Mouse (Mus musculus) heart, embryonic 13.5 days (tissue): ENCODE measurements around the gene Kat6b. TPM values are rescaled to one million over a fixed set of nuclear protein-coding genes. Genes with fewer than 3 reads are reported as not detected.
A peak's percentile ranks its signal among the peaks of the same experiment; 100 is the strongest.

Source experiments
- ATAC-seq: fragments of 200-750 bp; cut with Nextera tagmentation; 2 replicates; pipeline ENCODE4 v1.8.0; 2017; ENCODE audit warnings: moderate TSS enrichment; ENCODE audit not compliant: insufficient number of reproducible peaks, low FRiP score, low TSS enrichment; ENCODE audit errors: extremely low read depth
- H3K27ac ChIP-seq: fragments of 300-500 bp; sonication (generic); replicated peaks from 2 replicates; pipeline ENCODE4 v1.5.1; 2015; ENCODE audit warnings: moderate library complexity, mild to moderate bottlenecking, inconsistent platforms
- H3K27me3 ChIP-seq: fragments of 300-500 bp; sonication (generic); replicated peaks from 2 replicates; pipeline ENCODE4 v1.6.1; 2015; ENCODE audit warnings: mild to moderate bottlenecking, inconsistent platforms
- H3K36me3 ChIP-seq: fragments of 300-500 bp; sonication (generic); 2 replicates; pipeline ENCODE4 v1.6.1; 2015; ENCODE audit warnings: mild to moderate bottlenecking, inconsistent platforms
- H3K4me1 ChIP-seq: fragments of 300-500 bp; sonication (generic); 2 replicates; pipeline ENCODE4 v1.6.1; 2015; ENCODE audit warnings: inconsistent platforms
- H3K4me2 ChIP-seq: fragments of 300-500 bp; sonication (generic); 2 replicates; pipeline ENCODE4 v1.6.1; 2015; ENCODE audit warnings: inconsistent platforms, mild to moderate bottlenecking, moderate library complexity
- H3K4me3 ChIP-seq: fragments of 300-500 bp; sonication (generic); 2 replicates; pipeline ENCODE4 v1.5.1; 2015; ENCODE audit warnings: moderate library complexity, mild to moderate bottlenecking, inconsistent platforms
- H3K9ac ChIP-seq: fragments of 300-500 bp; sonication (generic); 2 replicates; pipeline ENCODE4 v1.6.1; 2015; ENCODE audit warnings: inconsistent platforms, mild to moderate bottlenecking, moderate library complexity
- H3K9me3 ChIP-seq: fragments of 300-500 bp; sonication (generic); 2 replicates; pipeline ENCODE4 v1.6.1; 2016; ENCODE audit warnings: inconsistent platforms
- WGBS: fragments of 180-500 bp; shearing (Covaris S2); methylation state at CpG from one replicate; pipeline ENCODE4 v1.1.7; 2015; ENCODE audit warnings: mixed read lengths; 5-methylcytosine and 5-hydroxymethylcytosine counted together
- polyA plus RNA-seq: library from polyadenylated mRNA; unstranded; fragments of >200 nt; fragmentation: Nextera tagmentation; extraction: Ambion mirVana; gene quantifications from 2 replicates; pipeline ENCODE4 v1.2.1, GENCODE M21; 2015

Gene Kat6b
- polyA plus RNA-seq, 1 experiment from 2014 or later, result 9.8 TPM

- no peaks in the 10 kb centered on the region for H3K36me3 ChIP-seq
- no peak overlapping the region for H3K4me2 ChIP-seq
- no peak overlapping the region for H3K4me3 ChIP-seq
- 72% methylated on average over 7 of the region's 7 CpGs for WGBS
- no peak for ATAC-seq
- H3K4me1 ChIP-seq, result peaks cover 11% of the 10 kb centered on the region
- H3K27me3 ChIP-seq, result no peaks in the 10 kb centered on the region; the same call in 1 of the 2 replicates
- H3K9me3 ChIP-seq, result peaks cover 3% of the 10 kb centered on the region; the same call in 1 of the 2 replicates
- no peak overlapping the region for H3K27ac ChIP-seq
- no peak overlapping the region for H3K9ac ChIP-seq
Measured at GRCm38 (mm10) chr14:21696186-21696830, 215.1 kb downstream of the Kat6b start.

GRCm38 (mm10) chr14:21702691-21703090 is 221.5 kb downstream of the Kat6b start:
- ATAC-seq, result no peak
- Histone ChIP-seq H3K27ac (peak overlapping the region; percentile 51), H3K4me1 (peaks cover 38% of the 10 kb centered on the region)

GRCm38 (mm10) chr14:21703255-21703654 is 222.0 kb downstream of the Kat6b start:
- H3K27ac ChIP-seq, result peak overlapping the region; percentile 51
- no peaks in the 10 kb centered on the region; the same call in 1 of the 2 replicates for H3K27me3 ChIP-seq
- H3K4me3 ChIP-seq, result no peak overlapping the region
- H3K9me3 ChIP-seq, result no peaks in the 10 kb centered on the region
- peak overlapping the region; percentile 28; the same call in 1 of the 2 replicates for H3K4me2 ChIP-seq
- 17% methylated on average over 5 of the region's 5 CpGs for WGBS
- no peak for ATAC-seq
- H3K4me1 ChIP-seq, result peaks cover 38% of the 10 kb centered on the region
- H3K9ac ChIP-seq, result no peak overlapping the region
- H3K36me3 ChIP-seq, result no peaks in the 10 kb centered on the region

More at GRCm38 (mm10) chr14:21702691-21703090, 221.5 kb downstream of the Kat6b start:
- H3K4me2 ChIP-seq, result peak overlapping the region; percentile 28
- no peak overlapping the region for H3K9ac ChIP-seq
- H3K27me3 ChIP-seq, result no peaks in the 10 kb centered on the region; the same call in 1 of the 2 replicates
- H3K4me3 ChIP-seq, result no peak overlapping the region
- 72% methylated on average over 8 of the region's 8 CpGs for WGBS
- H3K9me3 ChIP-seq, result no peaks in the 10 kb centered on the region
- H3K36me3 ChIP-seq, result no peaks in the 10 kb centered on the region

GRCm38 (mm10) chr14:21705462-21705861 is 224.2 kb downstream of the Kat6b start:
- Histone ChIP-seq H3K9me3 (no peaks in the 10 kb centered on the region), H3K4me3 (no peak overlapping the region), H3K27ac (no peak overlapping the region), H3K4me2 (no peak overlapping the region), H3K4me1 (peaks cover 50% of the 10 kb centered on the region), H3K27me3 (no peaks in the 10 kb centered on the region; the same call in 1 of the 2 replicates), H3K9ac (no peak overlapping the region), H3K36me3 (no peaks in the 10 kb centered on the region)
- no peak for ATAC-seq
- 67% methylated on average over 2 of the region's 2 CpGs for WGBS

GRCm38 (mm10) chr14:21706759-21707571 is 225.7 kb downstream of the Kat6b start:
- H3K9ac ChIP-seq, result no peak overlapping the region
- ATAC-seq, result peak; percentile 32; the same call in 1 of the 2 replicates
- H3K4me3 ChIP-seq, result no peak overlapping the region
- H3K36me3 ChIP-seq, result no peaks in the 10 kb centered on the region
- no peak overlapping the region for H3K4me2 ChIP-seq
- 44% methylated on average over 12 of the region's 12 CpGs for WGBS
- H3K9me3 ChIP-seq, result no peaks in the 10 kb centered on the region
- no peaks in the 10 kb centered on the region for H3K27me3 ChIP-seq
- H3K4me1 ChIP-seq, result peaks cover 56% of the 10 kb centered on the region
- H3K27ac ChIP-seq, result peak overlapping the region; percentile 72

GRCm38 (mm10) chr14:21709545-21709944 is 228.3 kb downstream of the Kat6b start:
- WGBS, result 48% methylated on average over 2 of the region's 2 CpGs
- no peaks in the 10 kb centered on the region for H3K36me3 ChIP-seq
- H3K4me3 ChIP-seq, result no peak overlapping the region
- peaks cover 5% of the 10 kb centered on the region; the same call in 1 of the 2 replicates for H3K27me3 ChIP-seq
- H3K9me3 ChIP-seq, result no peaks in the 10 kb centered on the region
- no peak overlapping the region for H3K9ac ChIP-seq
- H3K4me1 ChIP-seq, result peaks cover 36% of the 10 kb centered on the region
- no peak for ATAC-seq
- H3K27ac ChIP-seq, result peak overlapping the region; percentile 24; the same call in 1 of the 2 replicates
- no peak overlapping the region for H3K4me2 ChIP-seq

GRCm38 (mm10) chr14:21711231-21711630 is 230.0 kb downstream of the Kat6b start:
- peaks cover 32% of the 10 kb centered on the region for H3K4me1 ChIP-seq
- H3K4me2 ChIP-seq, result no peak overlapping the region
- no peak overlapping the region for H3K9ac ChIP-seq
- no peak overlapping the region for H3K4me3 ChIP-seq
- H3K27ac ChIP-seq, result no peak overlapping the region
- no peak for ATAC-seq
- H3K9me3 ChIP-seq, result no peaks in the 10 kb centered on the region
- 78% methylated on average over 2 of the region's 2 CpGs for WGBS
- no peaks in the 10 kb centered on the region for H3K36me3 ChIP-seq
- H3K27me3 ChIP-seq, result peaks cover 5% of the 10 kb centered on the region; the same call in 1 of the 2 replicates

- H3K27me3 ChIP-seq, result peaks cover 5% of the 10 kb centered on the region; the same call in 1 of the 2 replicates
- H3K4me2 ChIP-seq, result no peak within 1 kb of the TSS
- no peak for ATAC-seq
- 53% methylated on average over 5 of the region's 5 CpGs for WGBS
- no peak within 1 kb of the TSS for H3K27ac ChIP-seq
- H3K4me1 ChIP-seq, result peaks cover 16% of the 10 kb centered on the region
- no peaks in the 10 kb centered on the region for H3K9me3 ChIP-seq
- H3K4me3 ChIP-seq, result no peak within 1 kb of the TSS
- no peaks in the 10 kb centered on the region for H3K36me3 ChIP-seq
- H3K9ac ChIP-seq, result no peak within 1 kb of the TSS
Measured at GRCm38 (mm10) chr14:21714486-21714885, 233.3 kb downstream of the Kat6b start, which contains the start of gene Dupd1. TSS of gene Dupd1 (minus strand) at chr14:21714576.

- no peak for ATAC-seq
Measured at GRCm38 (mm10) chr14:21719646-21720383, 238.6 kb downstream of the Kat6b start.

GRCm38 (mm10) chr14:21720430-21721205 is 239.4 kb downstream of the Kat6b start:
- 45% methylated on average over 4 of the region's 4 CpGs for WGBS
- Histone ChIP-seq H3K27me3 (no peaks in the 10 kb centered on the region), H3K9me3 (peaks cover 6% of the 10 kb centered on the region; the same call in 1 of the 2 replicates), H3K4me2 (peak overlapping the region; percentile 48; the same call in 1 of the 2 replicates), H3K9ac (no peak overlapping the region), H3K36me3 (no peaks in the 10 kb centered on the region), H3K27ac (peak overlapping the region; percentile 69), H3K4me3 (no peak overlapping the region), H3K4me1 (peaks cover 29% of the 10 kb centered on the region)
- no peak for ATAC-seq

More at GRCm38 (mm10) chr14:21719646-21720383, 238.6 kb downstream of the Kat6b start:
- H3K4me3 ChIP-seq, result no peak overlapping the region
- no peaks in the 10 kb centered on the region for H3K27me3 ChIP-seq
- peaks cover 22% of the 10 kb centered on the region for H3K4me1 ChIP-seq
- WGBS, result 12% methylated on average over 17 of the region's 17 CpGs
- H3K27ac ChIP-seq, result peak overlapping the region; percentile 69
- H3K36me3 ChIP-seq, result no peaks in the 10 kb centered on the region
- H3K4me2 ChIP-seq, result peak overlapping the region; percentile 48
- H3K9ac ChIP-seq, result peak overlapping the region; percentile 45; the same call in 1 of the 2 replicates
- peaks cover 6% of the 10 kb centered on the region; the same call in 1 of the 2 replicates for H3K9me3 ChIP-seq
